Mouse (Mus musculus) ovary, adult 18-20 months (tissue): Measurements from ENCODE around the gene Slc34a2.

Source experiments
- DNase-seq: peaks from one replicate; pipeline ENCODE4 v3.0.0; 2022; ENCODE audit warnings: low spot score, mixed read lengths

Slc34a2 gene

GRCm38 (mm10) chr5:53025276-53025973, 12.5 kb upstream of the Slc34a2 start:
- no peak for DNase-seq

GRCm38 (mm10) chr5:53031346-53031745, 6.5 kb upstream of the Slc34a2 start:
- DNase-seq, result no peak

GRCm38 (mm10) chr5:53042034-53042748, 4.3 kb downstream of the Slc34a2 start:
- DNase-seq, result no peak

GRCm38 (mm10) chr5:53042771-53043371, 5.0 kb downstream of the Slc34a2 start:
- DNase-seq, result no peak

- no peak for DNase-seq
Observed at GRCm38 (mm10) chr5:53043716-53044115, 5.8 kb downstream of the Slc34a2 start.

GRCm38 (mm10) chr5:53047951-53048350, 10.1 kb downstream of the Slc34a2 start:
- DNase-seq, result no peak

- no peak for DNase-seq
Observed at GRCm38 (mm10) chr5:53048599-53048998, 10.7 kb downstream of the Slc34a2 start.

- no peak for DNase-seq
Observed at GRCm38 (mm10) chr5:53049046-53049445, 11.2 kb downstream of the Slc34a2 start.

- no peak for DNase-seq
Observed at GRCm38 (mm10) chr5:53050963-53051362, 13.1 kb downstream of the Slc34a2 start.

GRCm38 (mm10) chr5:53053246-53053645, 15.4 kb downstream of the Slc34a2 start:
- no peak for DNase-seq

GRCm38 (mm10) chr5:53061532-53062130, 23.8 kb downstream of the Slc34a2 start:
- no peak for DNase-seq

- DNase-seq, result no peak
Observed at GRCm38 (mm10) chr5:53074553-53074952, 36.7 kb downstream of the Slc34a2 start.

- no peak for DNase-seq
Observed at GRCm38 (mm10) chr5:53078453-53078852, 40.6 kb downstream of the Slc34a2 start.

GRCm38 (mm10) chr5:53087452-53087851, 49.6 kb downstream of the Slc34a2 start:
- DNase-seq, result no peak

GRCm38 (mm10) chr5:53091331-53091730, 53.5 kb downstream of the Slc34a2 start:
- no peak for DNase-seq

GRCm38 (mm10) chr5:53101848-53102473, 64.1 kb downstream of the Slc34a2 start:
- no peak for DNase-seq

GRCm38 (mm10) chr5:53104177-53104855, 66.4 kb downstream of the Slc34a2 start:
- DNase-seq, result no peak

- peak; percentile 5 for DNase-seq
Observed at GRCm38 (mm10) chr5:53105716-53106115, 67.8 kb downstream of the Slc34a2 start.

- DNase-seq, result no peak
Observed at GRCm38 (mm10) chr5:53106125-53106524, 68.2 kb downstream of the Slc34a2 start.

- DNase-seq, result no peak
Observed at GRCm38 (mm10) chr5:53106731-53107130, 68.8 kb downstream of the Slc34a2 start.

- no peak for DNase-seq
Observed at GRCm38 (mm10) chr5:53108026-53108425, 70.1 kb downstream of the Slc34a2 start.

- DNase-seq, result no peak
Observed at GRCm38 (mm10) chr5:53108668-53109067, 70.8 kb downstream of the Slc34a2 start.
